Mouse (Mus musculus) left cerebral cortex, adult 18-20 months (tissue): Measurements from ENCODE around the gene Scn1b. TPM values are rescaled to one million over a fixed set of nuclear protein-coding genes. Genes with fewer than 3 reads are reported as not detected.

Source experiments
- DNase-seq, 2 experiments: peaks; one replicate each; pipeline ENCODE4 v3.0.0; 2021 to 2022; ENCODE audit warnings: low spot score in 2 of 2, mixed read lengths in 1 of 2
- total RNA-seq, 2 experiments: library from RNA; stranded (reverse); gene quantifications; 2 replicates each; pipeline ENCODE4 v1.2.3; 2021

Scn1b gene
- total RNA-seq, 2 experiments from 2014 or later, result 805 to 862 TPM

DNA sequence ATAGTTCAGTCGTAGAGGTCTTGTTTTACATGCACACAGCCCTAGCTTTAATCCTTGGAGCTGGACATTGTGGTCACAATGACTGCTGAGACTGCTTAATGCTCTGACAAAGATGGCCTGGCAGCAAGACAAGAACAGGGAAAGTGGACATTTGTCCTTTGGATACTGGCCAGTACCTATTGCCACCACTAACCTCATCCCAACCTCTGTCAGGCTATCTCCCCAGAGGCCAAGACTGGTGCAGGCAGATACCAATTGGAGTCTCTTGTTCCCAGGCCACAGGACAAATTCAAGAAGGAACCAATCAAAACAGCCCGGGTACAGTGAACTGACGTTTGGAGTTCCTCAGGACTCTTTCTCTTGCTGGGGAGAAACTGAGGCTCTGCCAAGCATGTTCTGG, 38.6 kb downstream of the Scn1b start:
- DNase-seq, result no peak

DNA sequence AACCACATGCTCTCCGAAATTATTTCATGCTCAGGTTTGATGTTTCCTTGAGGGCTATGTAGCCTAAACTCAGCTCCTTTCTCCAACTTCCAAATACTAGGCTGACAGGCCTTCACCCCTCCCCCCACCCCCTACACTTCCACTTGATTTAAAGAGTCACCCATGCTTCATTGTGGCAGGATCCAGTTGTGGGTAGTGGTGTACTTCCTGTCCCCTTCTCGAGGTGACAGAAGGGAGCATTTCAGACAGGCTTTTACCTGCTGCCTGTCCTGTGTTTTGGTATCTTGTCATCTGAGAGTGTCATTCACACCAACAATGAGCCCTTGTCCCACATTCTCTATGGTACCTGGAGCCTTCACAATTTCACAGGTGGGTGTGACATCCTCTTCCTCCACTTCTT, 39.5 kb downstream of the Scn1b start:
- no peak for DNase-seq

GRCm38 (mm10) chr7:31086175-31086755, 40.5 kb downstream of the Scn1b start:
- no peak for DNase-seq

DNA sequence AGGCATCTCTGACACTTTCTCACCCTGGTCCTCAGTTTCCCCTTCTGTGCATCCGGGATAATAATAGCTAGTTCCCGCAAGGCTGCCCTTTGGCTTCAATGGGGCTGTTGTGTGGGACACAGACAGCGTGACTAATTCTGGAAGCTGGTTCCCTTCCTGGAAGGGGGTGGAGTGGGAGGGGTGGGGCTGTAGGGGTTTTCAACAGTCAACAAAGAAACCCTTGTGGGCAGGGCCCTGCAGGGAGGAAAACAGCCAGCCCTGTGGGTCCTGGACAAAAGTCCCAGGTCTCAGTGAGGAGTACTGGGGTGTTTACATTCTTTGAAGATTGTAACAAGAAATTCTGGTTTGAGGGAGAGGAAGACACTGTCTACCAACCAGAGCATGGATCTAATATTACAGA, 41.6 kb downstream of the Scn1b start:
- peak; percentile 26 to 30 for DNase-seq

GRCm38 (mm10) chr7:31084140-31084539, 42.7 kb downstream of the Scn1b start:
- no peak for DNase-seq

GRCm38 (mm10) chr7:31082831-31083588, 43.8 kb downstream of the Scn1b start:
- DNase-seq, result peak in 1 of 2 experiments; percentile 28

DNA sequence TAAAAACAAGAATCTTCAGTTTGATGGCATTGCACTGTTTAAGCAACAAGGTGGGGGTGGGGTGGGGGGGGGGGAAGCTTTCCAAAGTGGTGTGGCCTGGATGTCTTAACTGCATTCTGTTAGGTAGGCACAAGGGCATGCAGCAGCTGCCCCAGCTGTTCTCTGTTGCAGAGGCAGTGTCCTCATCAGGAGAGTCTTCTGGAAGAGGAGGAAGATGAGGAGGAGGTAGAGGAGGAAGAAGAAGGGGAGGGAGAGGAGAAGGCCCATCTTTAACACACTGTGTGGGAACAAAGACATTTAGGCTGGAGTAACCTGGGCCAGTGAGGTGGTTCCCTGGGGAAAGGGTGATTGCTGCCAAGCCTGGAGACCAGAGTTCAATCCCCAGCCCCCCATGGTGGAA, 44.7 kb downstream of the Scn1b start:
- no peak for DNase-seq

DNA sequence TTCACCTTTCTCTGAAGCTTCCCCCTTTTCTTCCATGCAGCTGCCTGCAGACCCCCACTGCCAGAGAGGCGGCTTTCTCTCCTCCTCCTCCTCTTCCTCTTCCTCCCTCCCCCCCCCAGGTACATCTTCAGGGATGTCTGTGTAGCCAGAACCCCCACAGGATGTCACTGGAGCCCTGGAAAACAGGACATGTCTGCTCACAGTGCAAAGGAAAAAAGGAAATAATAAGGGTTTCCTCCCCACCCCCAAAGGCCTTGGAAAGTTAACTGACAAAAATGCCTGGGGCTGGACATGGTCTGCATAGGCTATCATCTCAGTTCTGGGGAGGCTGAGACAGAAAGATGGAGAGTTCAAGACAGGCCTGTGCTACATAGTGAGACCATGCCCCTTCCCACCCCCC, 45.7 kb downstream of the Scn1b start:
- no peak for DNase-seq

GRCm38 (mm10) chr7:31080611-31081010, 46.2 kb downstream of the Scn1b start:
- no peak for DNase-seq

- no peak for DNase-seq
These were observed 47.1 kb downstream of the Scn1b start for GRCm38 (mm10) chr7:31079670-31080069.

DNA sequence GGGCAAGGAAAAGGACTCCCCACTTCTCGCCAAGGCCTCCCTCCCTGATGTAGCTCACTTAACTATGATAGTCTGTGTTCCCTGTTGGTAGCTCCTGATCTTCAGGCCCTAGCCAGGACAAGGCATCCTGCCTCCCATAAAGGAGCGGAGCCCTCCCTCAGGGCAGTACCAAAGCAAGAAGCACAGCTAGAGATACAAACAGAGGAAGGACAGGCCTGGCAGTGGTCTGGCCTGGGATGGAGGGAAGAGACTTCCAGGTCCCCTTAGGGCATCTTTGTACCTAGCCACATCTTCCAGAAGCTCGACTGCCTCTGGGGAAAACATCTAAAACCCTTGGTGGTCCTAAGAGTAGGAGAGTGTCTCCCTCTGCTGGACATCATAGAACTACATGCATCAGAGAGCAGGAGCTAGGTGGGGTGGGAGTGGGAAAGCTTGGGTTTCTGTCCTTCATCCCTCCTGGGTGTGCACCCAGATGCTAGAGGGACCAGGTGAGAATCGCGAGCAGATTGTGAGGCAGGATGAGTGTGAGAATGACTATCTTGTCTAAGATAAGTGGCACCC, 48.8 kb downstream of the Scn1b start:
- peak; percentile 61 to 73 for DNase-seq

- no peak for DNase-seq
These were observed 49.3 kb downstream of the Scn1b start for GRCm38 (mm10) chr7:31077470-31077869.

DNA sequence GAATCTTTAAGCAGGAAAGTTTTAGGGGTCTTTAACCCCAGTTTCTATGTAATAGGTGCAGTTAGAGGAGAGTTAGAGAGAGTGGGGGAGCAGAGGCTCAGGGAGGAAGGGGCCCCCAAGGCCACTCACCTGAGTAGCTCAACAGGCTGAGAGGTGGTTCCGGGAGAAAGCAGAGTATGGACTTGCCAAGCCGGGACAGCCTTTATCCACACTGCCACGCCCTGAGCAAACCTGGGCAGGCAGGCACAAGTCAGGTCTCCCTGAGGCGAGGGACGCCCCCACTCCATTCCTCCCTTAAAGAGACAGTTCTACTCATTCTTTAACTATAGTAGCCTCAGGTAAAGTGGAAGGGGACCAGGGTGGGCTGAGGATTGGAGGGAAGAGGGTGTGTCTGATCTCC, 50.3 kb downstream of the Scn1b start, which contains the start of gene Fxyd3:
Gene Fxyd3 (minus strand): TSS at position 213 of the 400 bp plus-strand sequence.
- DNase-seq, result no peak

DNA sequence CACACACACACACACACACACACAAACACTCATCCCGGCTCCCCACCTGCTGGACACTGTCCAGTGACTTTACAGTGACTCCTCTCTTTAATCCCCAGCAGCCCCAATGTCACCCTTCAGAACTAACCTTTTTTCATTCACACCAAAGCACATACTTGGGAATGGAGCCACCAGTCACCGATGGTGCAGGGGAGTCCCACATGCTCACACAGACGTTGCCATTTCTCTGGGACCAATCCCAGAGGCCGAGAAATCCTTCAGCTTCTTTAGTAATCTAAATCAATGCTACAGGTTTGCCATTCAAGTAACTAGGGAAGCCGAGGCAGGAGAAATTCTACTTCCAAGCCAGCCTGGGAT, 52.1 kb downstream of the Scn1b start:
- no peak for DNase-seq

DNA sequence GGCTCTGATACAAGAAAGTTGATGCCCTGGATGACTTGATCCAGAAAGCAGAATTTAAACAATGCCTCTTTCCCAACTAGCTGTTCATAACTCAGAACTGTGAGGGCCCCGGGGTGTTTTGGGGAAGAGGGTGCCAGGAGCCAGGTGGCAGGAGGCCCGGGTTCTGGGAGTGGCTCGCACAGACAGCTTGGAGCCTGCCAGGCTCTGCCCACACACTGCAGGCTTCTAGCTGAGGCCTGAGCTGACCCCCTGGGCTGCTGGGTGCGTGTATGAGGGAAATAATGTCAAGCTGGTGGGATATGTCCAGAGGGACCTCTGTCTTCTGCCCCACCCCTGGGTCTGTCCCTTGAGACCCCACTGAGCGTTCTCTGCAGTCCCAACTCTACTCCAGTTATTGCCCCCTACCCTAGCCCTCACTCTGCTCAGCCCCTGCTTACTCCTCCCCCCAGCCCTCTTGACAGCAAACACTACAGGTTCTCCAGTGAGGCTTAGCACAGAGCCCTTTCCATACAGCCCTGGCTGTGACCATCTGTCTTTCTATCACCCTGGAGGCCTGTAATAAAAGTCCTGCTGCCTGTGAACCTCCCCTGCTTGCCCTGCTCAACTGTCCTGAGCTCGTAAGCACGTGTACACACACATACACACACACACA, 52.6 kb downstream of the Scn1b start:
- peak; percentile 26 to 39 for DNase-seq

DNA sequence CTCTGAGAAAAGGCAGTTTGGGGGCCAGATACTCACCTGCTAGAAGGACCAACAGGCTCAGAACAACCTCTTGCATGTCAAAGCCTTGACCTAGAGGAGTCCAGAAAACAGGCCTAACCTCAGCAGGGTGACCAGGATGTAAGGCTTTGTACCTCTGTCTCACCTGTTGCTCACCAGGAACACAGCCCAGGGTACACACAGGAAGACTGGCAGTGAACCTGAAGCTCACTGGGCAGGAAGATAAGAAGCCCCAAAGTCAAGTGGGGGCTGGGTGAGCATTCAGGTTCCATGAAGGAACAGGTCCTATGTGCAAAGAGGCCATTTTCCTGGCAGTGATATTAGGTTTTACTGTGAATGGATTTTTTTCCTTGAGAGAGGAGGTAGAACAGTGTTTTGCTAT, 53.3 kb downstream of the Scn1b start:
- no peak for DNase-seq

- no peak for DNase-seq
These were observed 54.5 kb downstream of the Scn1b start for GRCm38 (mm10) chr7:31072326-31072725.

GRCm38 (mm10) chr7:31070324-31070723, 56.5 kb downstream of the Scn1b start:
- no peak for DNase-seq

GRCm38 (mm10) chr7:31069491-31069890, 57.3 kb downstream of the Scn1b start:
- no peak for DNase-seq

DNA sequence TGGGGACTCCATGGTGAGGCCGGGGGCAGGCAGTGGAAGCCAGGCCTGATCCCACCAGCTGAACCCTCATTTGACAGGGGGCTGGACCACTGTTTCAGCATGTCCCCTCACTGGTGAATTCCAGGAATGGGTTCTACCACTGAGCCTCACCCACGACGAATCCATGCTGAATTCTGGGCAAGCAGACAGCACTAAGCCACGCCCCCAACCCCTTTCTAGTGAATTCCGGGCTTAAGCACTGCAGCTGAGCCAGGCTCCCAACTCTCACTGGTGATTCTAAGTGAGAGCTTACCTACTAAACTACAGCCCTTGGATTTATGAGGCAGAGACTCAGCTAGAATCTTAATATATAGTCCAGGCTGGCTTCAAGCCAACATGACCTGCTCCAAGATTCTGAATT, 59.0 kb downstream of the Scn1b start:
- no peak for DNase-seq
